Mouse (Mus musculus) intestine, postnatal 0 days (tissue): ENCODE results near the gene Kcnip4. TPM values are rescaled to one million over a fixed set of nuclear protein-coding genes. Genes with fewer than 3 reads are reported as not detected.

Experiments
- ATAC-seq: fragments of 200-750 bp; cut with Nextera tagmentation; 2 replicates; pipeline ENCODE4 v1.8.0; 2017; ENCODE audit warnings: mild to moderate bottlenecking, moderate TSS enrichment, moderate library complexity
- H3K27ac ChIP-seq: fragments of 300-500 bp; sonication (generic); 2 replicates; pipeline ENCODE4 v1.5.1; 2014; ENCODE audit warnings: mild to moderate bottlenecking, low read depth, low read length, moderate library complexity
- H3K27me3 ChIP-seq: fragments of 300-500 bp; sonication (generic); replicated peaks from 2 replicates; pipeline ENCODE4 v1.6.1; 2014; ENCODE audit warnings: low read length, mixed read lengths; ENCODE audit not compliant: control insufficient read depth, insufficient read depth
- H3K36me3 ChIP-seq: fragments of 300-500 bp; sonication (generic); 2 replicates; pipeline ENCODE4 v1.6.1; 2014; ENCODE audit warnings: mild to moderate bottlenecking, moderate library complexity; ENCODE audit not compliant: control insufficient read depth, insufficient read depth
- H3K4me1 ChIP-seq: fragments of 300-500 bp; sonication (generic); replicated peaks from 2 replicates; pipeline ENCODE4 v1.6.1; 2014; ENCODE audit warnings: antibody characterized with exemption, low read length, mixed read lengths; ENCODE audit not compliant: control insufficient read depth, insufficient read depth
- H3K4me2 ChIP-seq: fragments of 300-500 bp; sonication (generic); replicated peaks from 2 replicates; pipeline ENCODE4 v1.6.1; 2014; ENCODE audit warnings: low read depth, mild to moderate bottlenecking, moderate library complexity
- H3K4me3 ChIP-seq: fragments of 300-500 bp; sonication (generic); 2 replicates; pipeline ENCODE4 v1.5.1; 2014; ENCODE audit warnings: low read depth, low read length
- H3K9ac ChIP-seq: fragments of 300-500 bp; sonication (generic); 2 replicates; pipeline ENCODE4 v1.6.1; 2014; ENCODE audit warnings: mild to moderate bottlenecking, low read depth, low read length
- H3K9me3 ChIP-seq: fragments of 300-500 bp; sonication (generic); 2 replicates; pipeline ENCODE4 v1.6.1; 2016; ENCODE audit warnings: mixed run types; ENCODE audit not compliant: control insufficient read depth
- CTCF ChIP-seq: sonication (generic); IDR thresholded peaks from 2 replicates; pipeline ENCODE4 v1.5.1; 2016; ENCODE audit warnings: low read depth, mild to moderate bottlenecking, control low read depth, antibody characterized with exemption, moderate library complexity
- WGBS: fragments of 180-500 bp; shearing (Covaris S2); extraction: QIAGEN DNeasy Blood & Tissue Kit; methylation state at CpG from one replicate; pipeline ENCODE4 v1.1.7; 2014; 5-methylcytosine and 5-hydroxymethylcytosine counted together
- polyA plus RNA-seq: library from polyadenylated mRNA; unstranded; fragments of >200 nt; fragmentation: Nextera tagmentation; extraction: Ambion mirVana; gene quantifications from 2 replicates; pipeline ENCODE4 v1.2.1, GENCODE M21; 2015

Kcnip4 gene
- polyA plus RNA-seq, 1 experiment from 2014 or later: 1.5 TPM

GRCm38 (mm10) chr5:48864268-48864967 is 660.3 kb downstream of the Kcnip4 start:
- no peak for ATAC-seq
- no peaks in the 10 kb centered on the region for H3K27me3 ChIP-seq
- TF ChIP-seq CTCF: no peak
- WGBS: 70% methylated on average over 3 of the region's 3 CpGs
- H3K36me3 ChIP-seq: no peaks in the 10 kb centered on the region
- H3K9me3 ChIP-seq: no peaks in the 10 kb centered on the region
- H3K9ac ChIP-seq: no peak overlapping the region
- no peaks in the 10 kb centered on the region for H3K4me1 ChIP-seq
- no peak overlapping the region for H3K27ac ChIP-seq
- H3K4me3 ChIP-seq: no peak overlapping the region
- no peak overlapping the region for H3K4me2 ChIP-seq

DNA sequence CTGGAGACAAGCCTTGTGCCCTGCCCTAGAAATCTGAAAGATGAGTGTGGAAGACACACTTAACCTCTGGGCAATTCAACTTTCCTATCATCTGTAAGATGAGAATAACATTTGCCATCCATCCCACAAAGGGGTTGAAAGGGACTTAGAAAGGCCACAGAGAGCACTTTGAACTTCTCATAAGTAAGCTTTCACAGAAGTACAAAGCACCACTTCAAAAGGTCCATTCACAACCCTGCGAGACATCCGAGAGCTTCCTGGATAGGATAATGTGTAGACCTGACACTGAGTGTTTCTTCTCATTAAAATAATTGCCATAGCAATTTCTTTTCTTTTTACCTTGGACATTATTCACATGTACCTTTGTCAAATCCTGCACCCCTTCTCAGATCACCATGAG is 683.7 kb downstream of the Kcnip4 start:
- ATAC-seq: no peak
- Histone ChIP-seq H3K27ac (no peak overlapping the region), H3K9me3 (no peaks in the 10 kb centered on the region), H3K9ac (no peak overlapping the region), H3K27me3 (no peaks in the 10 kb centered on the region), H3K36me3 (no peaks in the 10 kb centered on the region), H3K4me3 (no peak overlapping the region), H3K4me1 (no peaks in the 10 kb centered on the region), H3K4me2 (no peak overlapping the region)
- WGBS: 77% methylated on average over 2 of the region's 2 CpGs
- TF ChIP-seq CTCF: no peak

- TF ChIP-seq CTCF: no peak
- 85% methylated on average over 1 of the region's 1 CpGs for WGBS
- Histone ChIP-seq H3K27me3 (no peaks in the 10 kb centered on the region), H3K4me1 (no peaks in the 10 kb centered on the region), H3K4me3 (no peak overlapping the region), H3K36me3 (no peaks in the 10 kb centered on the region), H3K9me3 (no peaks in the 10 kb centered on the region), H3K27ac (no peak overlapping the region), H3K4me2 (no peak overlapping the region), H3K9ac (no peak overlapping the region)
- no peak for ATAC-seq
Observed at GRCm38 (mm10) chr5:48795526-48795925, 729.2 kb downstream of the Kcnip4 start.

GRCm38 (mm10) chr5:48779376-48779775 is 745.3 kb downstream of the Kcnip4 start:
- no peaks in the 10 kb centered on the region for H3K9me3 ChIP-seq
- no peaks in the 10 kb centered on the region for H3K36me3 ChIP-seq
- no peak overlapping the region for H3K4me2 ChIP-seq
- no peak overlapping the region for H3K27ac ChIP-seq
- no peaks in the 10 kb centered on the region for H3K27me3 ChIP-seq
- TF ChIP-seq CTCF: no peak
- 46% methylated on average over 1 of the region's 1 CpGs for WGBS
- H3K4me3 ChIP-seq: no peak overlapping the region
- H3K9ac ChIP-seq: no peak overlapping the region
- no peaks in the 10 kb centered on the region for H3K4me1 ChIP-seq
- no peak for ATAC-seq

GRCm38 (mm10) chr5:48748613-48749012 is 776.1 kb downstream of the Kcnip4 start:
- TF ChIP-seq CTCF: no peak
- Histone ChIP-seq H3K4me3 (no peak overlapping the region), H3K27me3 (no peaks in the 10 kb centered on the region), H3K4me1 (no peaks in the 10 kb centered on the region), H3K36me3 (no peaks in the 10 kb centered on the region), H3K4me2 (no peak overlapping the region), H3K27ac (no peak overlapping the region), H3K9me3 (no peaks in the 10 kb centered on the region), H3K9ac (no peak overlapping the region)
- no peak for ATAC-seq

- H3K27me3 ChIP-seq: no peaks in the 10 kb centered on the region
- H3K9ac ChIP-seq: no peak overlapping the region
- 51% methylated on average over 2 of the region's 2 CpGs for WGBS
- H3K4me3 ChIP-seq: no peak overlapping the region
- no peaks in the 10 kb centered on the region for H3K9me3 ChIP-seq
- no peak for ATAC-seq
- no peak overlapping the region for H3K27ac ChIP-seq
- H3K4me1 ChIP-seq: no peaks in the 10 kb centered on the region
- no peaks in the 10 kb centered on the region for H3K36me3 ChIP-seq
- H3K4me2 ChIP-seq: no peak overlapping the region
- TF ChIP-seq CTCF: peak; percentile 65
Observed at GRCm38 (mm10) chr5:48737640-48738039, 787.1 kb downstream of the Kcnip4 start.

DNA sequence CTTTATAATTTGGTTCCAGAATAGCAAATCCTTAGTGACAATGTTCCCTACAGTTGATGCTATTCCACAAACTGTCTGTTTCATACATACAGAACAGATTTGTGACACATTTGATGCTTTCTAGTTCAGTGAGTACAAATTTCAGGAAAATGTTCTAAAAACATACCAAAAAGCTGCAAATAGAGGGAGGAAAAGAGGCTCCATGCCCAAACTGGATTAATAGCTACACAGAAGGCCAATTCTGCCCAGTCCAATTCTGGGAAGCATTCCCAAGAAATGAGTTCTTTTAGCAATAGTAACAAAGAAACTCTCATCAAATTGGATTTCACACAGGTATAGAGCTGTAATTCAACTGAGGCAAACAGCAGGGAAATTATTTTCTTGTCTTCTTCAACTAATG is 806.5 kb downstream of the Kcnip4 start:
- TF ChIP-seq CTCF: no peak
- H3K4me2 ChIP-seq: no peak overlapping the region
- H3K27ac ChIP-seq: no peak overlapping the region
- H3K36me3 ChIP-seq: no peaks in the 10 kb centered on the region
- no peak for ATAC-seq
- no peaks in the 10 kb centered on the region for H3K27me3 ChIP-seq
- no peak overlapping the region for H3K9ac ChIP-seq
- H3K4me1 ChIP-seq: no peaks in the 10 kb centered on the region
- H3K4me3 ChIP-seq: no peak overlapping the region
- H3K9me3 ChIP-seq: no peaks in the 10 kb centered on the region
